Mouse (Mus musculus) Patski (cell line): ENCODE results near the gene Dyrk1a. TPM values are rescaled to one million over a fixed set of nuclear protein-coding genes. Genes with fewer than 3 reads are reported as not detected.
"Not testable (repeated sequence)": the region's sequence is repeated elsewhere in the genome, so short reads cannot be mapped to it uniquely, and the experiment has no call there.

ENCODE experiments used
- ATAC-seq: fragments of 100-300 bp; one replicate; pipeline ENCODE4 v1.8.0; 2021
- CTCF ChIA-PET: fragments of 350-600 bp; sonication (Branson Sonifier 250); formaldehyde crosslinking; loops from one replicate; lab custom pipeline; 2022; ENCODE audit warnings: inconsistent platforms; lab: Charles Lee
- POLR2A ChIA-PET: fragments of 350-600 bp; sonication (Branson Sonifier 250); formaldehyde crosslinking; loops from one replicate; lab custom pipeline; 2022; ENCODE audit warnings: antibody characterized with exemption, inconsistent platforms; lab: Charles Lee
- DNase-seq: peaks from one replicate; pipeline ENCODE4 v3.0.0-alpha.2; 2011; ENCODE audit warnings: low read depth, low spot score
- H3K27me3 ChIP-seq: fragments of 371-371 bp; one replicate; pipeline ENCODE4 v1.5.1; 2021
- CTCF ChIP-seq: fragments of 100-300 bp; IDR thresholded peaks from one replicate; pipeline ENCODE4 v1.5.1; 2021
- in situ Hi-C: fragments of 300-500 bp; cut with MboI; formaldehyde crosslinking; loops from 3 replicates; pipeline ENCODE4 v1.11.1; 2018; ENCODE audit warnings: low pct_unique_long_range_greater_than_20kb, mixed read lengths
- polyA plus RNA-seq: library from polyadenylated mRNA; unstranded; gene quantifications from one replicate; pipeline ENCODE4 v1.2.3, GENCODE M21; 2021

Dyrk1a gene
- polyA plus RNA-seq, 1 experiment from 2014 or later, result 27.3 TPM

DNA sequence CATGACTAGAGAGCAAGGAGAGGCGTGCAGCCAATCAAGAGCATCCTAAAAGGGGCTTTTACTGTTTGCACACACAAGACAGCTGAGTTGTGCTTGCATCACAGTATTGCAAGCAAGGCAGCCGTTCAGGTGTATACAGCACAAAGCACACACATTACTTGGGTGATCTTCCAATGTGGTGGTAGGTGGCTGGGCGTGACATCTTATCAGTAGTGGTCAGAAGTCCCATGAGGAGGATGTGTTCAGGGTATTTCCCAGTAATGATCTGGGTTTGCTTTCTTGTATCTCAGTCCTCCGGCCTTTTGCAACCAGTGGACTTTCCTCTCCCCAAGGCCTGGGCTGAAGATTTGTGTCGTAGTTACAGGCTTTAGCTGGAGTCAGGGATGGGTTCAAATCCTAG lies 127.7 kb downstream of the Dyrk1a start:
- CTCF ChIA-PET, result interaction anchor here (1.3 kb wide), 1 partner anchor 15 kb away, joined by 3 read pairs; no protein-coding TSS in a partner anchor
- no peak for ATAC-seq
- POLR2A ChIA-PET, result no interaction called here
- in situ Hi-C loops, result no loop called here
- no peaks in the 10 kb centered on the region for H3K27me3 ChIP-seq
- no peak for DNase-seq
- no peak for TF ChIP-seq CTCF

DNA sequence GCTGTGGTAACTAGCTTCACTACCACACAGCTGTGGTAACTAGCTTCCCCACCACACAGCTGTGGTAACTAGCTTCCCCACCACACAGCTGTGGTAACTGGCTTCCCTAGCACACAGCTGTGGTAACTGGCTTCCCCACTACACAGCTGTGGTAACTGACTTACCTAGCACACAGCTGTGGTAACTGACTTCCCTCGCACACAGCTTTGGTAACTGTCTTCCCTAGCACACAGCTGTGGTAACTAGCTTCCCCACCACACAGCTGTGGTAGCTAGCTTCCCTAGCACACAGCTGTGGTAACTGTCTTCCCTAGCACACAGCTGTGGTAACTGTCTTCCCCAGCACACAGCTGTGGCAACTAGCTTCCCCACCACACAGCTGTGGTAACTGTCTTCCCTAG lies 128.4 kb downstream of the Dyrk1a start:
- DNase-seq, ATAC-seq, in situ Hi-C loops, H3K27me3 ChIP-seq, POLR2A ChIA-PET: not testable (repeated sequence)
- CTCF ChIA-PET, result interaction anchor here (1.3 kb wide), 1 partner anchor 16 kb away, joined by 3 read pairs; no protein-coding TSS in a partner anchor

DNA sequence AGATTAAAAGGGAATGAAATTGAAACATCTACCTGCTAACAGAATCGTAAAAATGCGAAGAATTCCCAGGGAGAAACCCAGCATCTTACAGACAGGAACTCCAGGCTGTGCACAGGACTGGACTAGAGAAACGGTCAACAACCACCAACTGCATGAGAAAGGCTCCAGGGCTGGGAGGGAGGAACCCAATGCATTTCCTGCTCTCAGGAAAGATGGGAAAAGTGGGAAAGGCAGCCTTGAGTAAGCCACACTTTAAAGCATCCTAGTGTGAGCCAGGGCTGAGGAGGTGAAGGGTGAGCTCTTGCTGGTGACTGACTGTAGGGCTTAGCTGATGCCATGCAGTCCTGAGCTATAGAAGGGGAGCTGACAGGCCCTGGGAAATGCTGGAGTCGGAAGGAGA lies 131.3 kb downstream of the Dyrk1a start:
- DNase-seq, result no peak
- in situ Hi-C loops, result no loop called here
- POLR2A ChIA-PET, result no interaction called here

DNA sequence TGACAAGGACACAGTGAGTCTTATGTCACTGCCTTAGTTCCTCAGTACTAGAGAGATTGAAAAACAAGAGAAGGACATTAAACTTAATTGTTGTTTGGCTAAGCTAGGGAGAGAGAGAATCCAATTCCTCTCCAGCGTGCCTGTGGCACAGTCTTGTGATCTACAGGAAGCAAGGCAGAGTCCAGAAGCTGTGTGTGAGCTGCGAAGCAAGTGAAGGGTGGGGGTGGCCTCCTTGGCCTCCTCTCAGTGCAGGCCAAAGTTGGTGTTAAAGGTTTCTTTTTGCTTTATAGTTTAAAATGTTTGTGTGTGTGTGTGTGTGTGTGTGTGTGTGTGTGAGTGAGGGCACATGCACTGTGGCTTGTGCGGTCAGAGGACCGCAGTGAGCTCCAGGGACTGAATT lies 132.2 kb downstream of the Dyrk1a start:
- CTCF ChIA-PET, result interaction anchor here (3.1 kb wide), 1 partner anchor 8 kb away, joined by 8 read pairs; no protein-coding TSS in a partner anchor
- in situ Hi-C loops, result no loop called here

More for the DNA sequence above, 131.3 kb downstream of the Dyrk1a start:
- no peak for ATAC-seq
- CTCF ChIA-PET, result interaction anchor here (3.1 kb wide), 1 partner anchor 9 kb away, joined by 8 read pairs; no protein-coding TSS in a partner anchor
- TF ChIP-seq CTCF, result no peak
- no peaks in the 10 kb centered on the region for H3K27me3 ChIP-seq

DNA sequence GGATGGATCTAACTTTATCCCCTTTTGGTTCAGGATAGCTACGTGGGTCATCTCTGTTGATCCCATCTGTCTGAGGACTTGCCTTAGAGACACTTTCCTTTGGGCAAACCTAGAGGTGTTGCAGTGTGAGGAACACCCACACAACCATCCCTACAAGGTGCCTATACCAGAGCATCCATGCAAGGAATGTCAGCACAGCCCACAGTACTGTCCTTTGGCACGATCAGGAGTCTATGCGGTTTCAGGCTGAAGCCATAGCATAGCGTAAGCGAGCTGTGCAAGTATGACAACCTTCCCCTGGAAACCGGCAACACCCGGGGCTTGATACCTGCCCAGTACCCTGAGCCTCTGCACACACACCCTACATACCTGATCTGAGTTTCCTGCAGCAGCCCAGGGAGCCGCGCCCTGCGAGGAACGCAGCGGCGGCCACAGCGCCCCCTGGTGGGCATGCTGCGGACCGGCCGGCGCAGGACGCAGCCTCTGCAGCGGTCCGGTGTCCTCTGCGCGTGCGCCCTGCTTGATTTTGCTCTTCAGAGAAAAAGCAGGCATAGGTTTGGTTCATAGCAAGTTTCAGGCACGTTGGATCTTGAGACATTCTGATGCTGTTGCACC lies 143.8 kb downstream of the Dyrk1a start:
- H3K27me3 ChIP-seq, result no peaks in the 10 kb centered on the region
- in situ Hi-C loops, result no loop called here
- ATAC-seq (no peak), DNase-seq (no peak)
- CTCF ChIA-PET, result interaction anchor here (0.9 to 1.5 kb wide), 2 partner anchors 8 to 23 kb away, joined by 5 read pairs; no protein-coding TSS in a partner anchor
- TF ChIP-seq CTCF, result no peak
- POLR2A ChIA-PET, result no interaction called here

More for the DNA sequence above, 132.2 kb downstream of the Dyrk1a start:
- POLR2A ChIA-PET, result no interaction called here
- DNase-seq (no peak), ATAC-seq (no peak)
- TF ChIP-seq CTCF, result no peak
- no peaks in the 10 kb centered on the region for H3K27me3 ChIP-seq

DNA sequence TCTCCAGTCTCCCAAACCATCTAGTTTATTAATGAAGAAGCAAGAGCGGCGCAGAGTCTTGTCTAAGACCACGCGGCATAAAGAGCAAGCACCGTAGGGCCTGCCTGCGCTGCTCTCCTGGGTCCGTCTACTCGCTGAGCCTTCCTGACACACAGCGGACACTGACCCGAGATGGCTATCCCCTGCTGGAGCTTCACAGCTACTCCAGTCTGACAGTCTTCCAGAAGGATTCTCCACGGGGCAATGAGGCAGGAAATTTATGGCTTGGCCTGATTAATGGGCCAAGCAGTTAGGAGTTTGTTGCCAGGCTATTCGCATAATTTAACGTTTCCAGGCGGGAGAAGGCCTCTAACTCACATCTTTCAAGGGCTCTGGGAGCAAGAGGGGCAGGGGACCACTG lies 144.7 kb downstream of the Dyrk1a start:
- POLR2A ChIA-PET, result no interaction called here

DNA sequence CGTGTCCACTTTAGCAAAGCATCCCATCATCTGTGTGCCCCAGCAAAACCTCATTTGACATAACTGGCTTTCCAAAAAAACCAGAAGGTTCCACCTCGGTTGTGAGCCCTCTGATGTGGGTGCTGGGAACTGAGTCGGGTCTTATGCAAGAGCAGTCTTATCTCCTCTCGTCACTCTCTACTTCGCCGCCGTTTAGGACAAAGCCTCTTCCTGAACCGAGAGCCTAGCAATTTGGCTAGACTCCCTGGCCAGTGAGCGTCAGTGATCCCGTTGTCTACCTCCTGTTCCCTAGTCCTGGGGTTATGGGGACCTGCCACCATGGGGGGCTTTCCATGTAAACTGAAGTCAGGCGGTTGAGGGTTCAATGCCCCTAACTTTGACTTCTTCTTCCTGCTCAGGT lies 147.2 kb downstream of the Dyrk1a start:
- H3K27me3 ChIP-seq, result no peaks in the 10 kb centered on the region
- TF ChIP-seq CTCF, result no peak
- CTCF ChIA-PET, result interaction anchor here (1.2 kb wide), 1 partner anchor 11 kb away, joined by 3 read pairs; no protein-coding TSS in a partner anchor
- in situ Hi-C loops, result no loop called here
- no peak for ATAC-seq
- POLR2A ChIA-PET, result no interaction called here
- DNase-seq, result no peak

More for the DNA sequence above, 144.7 kb downstream of the Dyrk1a start:
- in situ Hi-C loops, result no loop called here
- ATAC-seq (peak; percentile 44), DNase-seq (no peak)
- CTCF ChIA-PET, result no interaction called here
- no peaks in the 10 kb centered on the region for H3K27me3 ChIP-seq
- TF ChIP-seq CTCF, result no peak

DNA sequence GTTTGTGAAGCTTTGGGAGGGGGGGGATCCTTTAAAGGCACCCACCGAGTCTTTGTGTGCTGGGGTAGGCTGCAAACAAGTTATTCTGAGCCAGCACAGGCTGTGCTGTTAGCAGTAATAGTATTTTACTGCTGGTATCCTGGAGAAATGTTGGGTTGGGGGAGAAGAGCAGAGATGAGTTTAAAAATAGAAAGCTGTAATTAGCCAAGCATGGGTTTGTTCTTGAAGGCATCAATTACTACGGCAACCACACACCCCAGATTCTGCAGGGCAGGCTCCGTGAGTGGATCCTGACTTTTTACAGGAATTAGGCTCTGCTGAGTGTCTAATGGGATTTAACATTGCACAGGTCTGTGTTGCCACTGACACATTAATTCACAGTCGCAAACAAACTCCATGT lies 149.1 kb downstream of the Dyrk1a start:
- no peaks in the 10 kb centered on the region for H3K27me3 ChIP-seq
- no peak for TF ChIP-seq CTCF
- peak; percentile 56 for ATAC-seq
- ChIA-PET CTCF (interaction anchor here (1.0 kb wide), 1 partner anchor 13 kb away, joined by 4 read pairs; no protein-coding TSS in a partner anchor), POLR2A (no interaction called here)
- in situ Hi-C loops, result no loop called here
- peak; percentile 47 for DNase-seq

DNA sequence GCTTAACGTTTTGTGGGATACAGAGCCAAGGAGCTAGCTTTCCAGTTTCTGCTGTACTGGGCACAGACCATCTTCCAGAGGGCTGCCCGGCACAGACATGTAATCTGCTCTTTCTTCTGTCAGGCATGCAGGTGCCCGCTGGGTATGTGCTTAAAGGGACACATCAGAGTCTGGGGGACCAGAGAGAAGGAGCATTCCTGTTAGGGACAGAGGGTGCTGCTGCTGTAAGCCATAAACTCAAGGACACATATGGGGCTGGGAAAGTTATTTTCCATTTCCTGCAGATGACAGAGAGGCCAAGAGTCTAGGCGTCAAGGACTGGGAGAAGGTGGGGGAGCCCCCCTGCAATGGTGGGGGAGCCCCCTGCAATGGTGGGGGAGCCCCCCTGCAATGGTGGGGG lies 149.7 kb downstream of the Dyrk1a start:
- no peaks in the 10 kb centered on the region for H3K27me3 ChIP-seq
- ChIA-PET POLR2A (no interaction called here), CTCF (interaction anchor here (1.0 kb wide), 1 partner anchor 13 kb away, joined by 4 read pairs; no protein-coding TSS in a partner anchor)
- TF ChIP-seq CTCF, result no peak
- no peak for DNase-seq
- in situ Hi-C loops, result no loop called here
- no peak for ATAC-seq

DNA sequence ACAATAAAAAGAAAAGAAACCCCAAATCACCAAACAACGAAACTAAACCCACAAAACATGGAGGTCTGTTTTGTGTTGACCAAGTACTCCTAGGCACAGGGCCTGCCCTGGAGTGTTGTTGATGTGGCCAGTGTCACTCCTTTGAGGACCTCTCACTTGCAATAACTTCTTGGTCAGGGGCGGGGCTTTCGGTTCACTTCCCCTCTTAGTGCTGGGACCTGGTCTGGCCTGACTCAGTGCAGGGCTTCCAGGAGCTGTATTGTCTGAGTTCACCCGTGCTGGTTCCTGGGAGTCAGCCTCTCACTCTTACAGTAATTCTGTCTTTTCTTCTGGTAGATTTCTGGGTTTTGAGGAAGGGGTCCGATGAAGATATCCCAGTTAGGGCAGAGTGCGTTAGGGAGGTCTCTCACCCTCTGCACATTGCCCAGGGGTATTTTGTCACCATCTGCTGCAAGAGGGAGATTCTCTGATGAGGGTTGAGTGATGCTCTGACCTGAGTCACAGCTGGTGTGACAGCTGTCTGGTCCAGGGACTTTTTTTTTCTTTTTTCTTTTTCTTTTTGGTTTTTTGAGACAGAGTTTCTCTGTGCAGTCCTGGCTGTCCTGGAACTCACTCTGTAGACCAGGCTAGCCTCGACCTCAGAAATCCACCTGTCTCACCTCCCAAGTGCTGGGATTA lies 150.8 kb downstream of the Dyrk1a start:
- ATAC-seq (no peak), DNase-seq (no peak)
- TF ChIP-seq CTCF, result no peak
- ChIA-PET CTCF (interaction anchor here (2.0 kb wide), 1 partner anchor 8 kb away, joined by 5 read pairs; no protein-coding TSS in a partner anchor), POLR2A (no interaction called here)
- no peaks in the 10 kb centered on the region for H3K27me3 ChIP-seq
- in situ Hi-C loops, result no loop called here

DNA sequence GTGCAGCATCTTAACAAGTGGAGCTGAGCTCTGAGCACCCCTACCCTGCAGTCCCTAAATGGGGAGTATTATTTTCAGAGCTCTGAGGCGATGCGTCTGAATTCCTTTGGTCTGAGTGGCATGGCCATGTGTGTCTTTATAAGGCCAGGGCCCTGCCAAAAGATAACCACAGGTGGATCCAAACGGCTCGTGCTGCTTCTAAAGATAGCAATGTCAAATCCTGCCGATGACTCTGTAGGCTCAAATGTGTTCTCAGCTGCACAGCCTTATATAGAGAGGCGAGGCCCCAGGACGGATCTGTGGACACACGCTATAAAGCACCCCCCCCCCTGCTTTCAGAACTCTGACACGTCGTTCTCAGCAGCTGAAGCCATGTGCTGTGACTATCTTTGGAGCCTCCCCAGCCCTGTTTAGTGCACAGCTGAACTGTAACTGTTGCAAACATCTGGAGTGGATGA lies 151.8 kb downstream of the Dyrk1a start:
- POLR2A ChIA-PET, result no interaction called here
- TF ChIP-seq CTCF, result no peak
- no peaks in the 10 kb centered on the region for H3K27me3 ChIP-seq
- in situ Hi-C loops, result no loop called here
- CTCF ChIA-PET, result interaction anchor here (2.0 kb wide), 1 partner anchor 9 kb away, joined by 5 read pairs; no protein-coding TSS in a partner anchor
- ATAC-seq (no peak), DNase-seq (no peak)
